Mouse (Mus musculus) cerebellum, adult (tissue): ENCODE measurements around the gene Cog2.

Experiments
- ATAC-seq: cut with Nextera tagmentation; 2 replicates; pipeline ENCODE4 v1.9.2; 2017; ENCODE audit warnings: mild to moderate bottlenecking, moderate library complexity, mixed read lengths; ENCODE audit not compliant: insufficient number of reproducible peaks, low FRiP score, low TSS enrichment

The Cog2 gene

DNA sequence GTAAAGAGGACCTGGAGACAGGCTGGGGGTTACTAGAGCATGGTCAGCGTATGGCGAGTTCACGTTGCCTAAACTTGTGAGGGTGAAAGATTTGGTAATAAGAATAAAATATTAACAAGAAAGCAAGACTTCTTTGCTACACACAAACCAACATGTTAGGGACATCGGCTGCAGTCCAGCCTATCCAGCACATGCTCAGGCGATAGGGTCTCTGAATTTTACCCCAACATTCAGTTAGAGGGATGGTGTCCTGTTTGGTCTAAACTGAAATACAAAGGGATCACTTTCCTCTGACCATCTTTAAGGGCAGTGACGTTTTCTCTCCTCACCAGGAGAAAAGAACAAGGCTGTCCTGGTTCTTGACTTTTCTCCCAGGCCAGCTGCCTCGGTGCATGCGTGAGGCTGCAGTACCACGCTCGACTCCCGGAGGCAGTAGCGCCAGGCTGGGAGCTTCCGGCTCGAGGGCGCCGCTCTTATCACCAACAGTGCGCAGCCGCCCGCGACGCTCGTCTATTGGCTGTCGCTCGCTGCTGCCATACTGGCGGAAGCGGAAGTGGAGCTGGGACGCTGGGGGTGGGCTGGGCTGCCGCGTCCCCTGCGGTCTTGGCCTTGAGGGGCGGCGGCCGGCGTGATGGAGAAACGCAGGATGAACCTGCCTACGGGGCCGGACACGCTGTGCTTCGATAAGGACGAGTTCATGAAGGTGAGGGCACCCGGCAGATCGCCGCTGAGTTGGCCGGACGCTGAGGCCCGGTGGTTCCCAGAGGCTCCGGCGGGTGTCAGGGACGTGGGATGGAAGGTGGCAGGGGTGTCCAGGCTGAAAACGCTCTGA, at the start of gene Cog2:
Cog2 (plus strand) TSS at position 519 of the 832 bp plus-strand sequence.
- ATAC-seq, result peak; percentile 98

DNA sequence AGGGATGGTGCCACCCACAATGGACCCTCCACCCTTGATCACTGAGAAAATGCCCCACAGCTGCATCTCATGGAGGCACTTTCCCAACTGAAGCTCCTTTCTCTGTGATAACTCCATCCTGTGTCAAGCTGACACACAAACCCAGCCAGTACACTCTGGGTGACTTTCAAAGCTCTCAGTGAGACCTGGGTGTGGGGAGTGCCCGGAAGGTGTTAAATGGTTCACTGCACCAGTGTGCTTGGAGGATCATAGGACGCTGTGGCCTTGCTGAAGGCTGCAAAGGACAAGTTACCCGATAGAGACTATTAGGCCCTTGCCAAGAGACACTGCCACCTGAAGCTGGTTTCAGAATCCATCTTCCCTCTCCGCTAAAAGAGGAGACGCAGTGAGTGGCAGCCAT, 44.9 kb upstream of the Cog2 start:
- no peak for ATAC-seq

DNA sequence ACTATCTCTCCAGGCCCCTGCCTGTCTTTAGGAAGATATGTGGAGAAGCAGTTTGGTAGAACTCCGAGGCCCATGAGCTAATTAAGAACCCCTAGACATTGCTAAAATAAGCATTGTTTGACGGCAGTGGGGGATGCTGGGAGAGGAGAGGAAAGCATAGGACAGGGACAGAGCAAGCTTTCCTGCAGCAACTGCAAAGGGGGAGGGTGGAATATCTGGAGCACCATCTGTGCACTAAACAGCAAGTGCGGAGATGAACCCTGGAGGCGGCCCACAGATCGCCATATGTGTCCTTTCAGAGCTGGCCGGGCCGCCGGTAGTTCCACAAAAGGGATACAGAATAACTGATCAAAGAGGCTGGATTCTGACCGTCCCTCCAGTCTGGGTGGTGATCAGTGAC, 43.9 kb upstream of the Cog2 start:
- peak; percentile 81; the same call in 1 of the 2 replicates for ATAC-seq

DNA sequence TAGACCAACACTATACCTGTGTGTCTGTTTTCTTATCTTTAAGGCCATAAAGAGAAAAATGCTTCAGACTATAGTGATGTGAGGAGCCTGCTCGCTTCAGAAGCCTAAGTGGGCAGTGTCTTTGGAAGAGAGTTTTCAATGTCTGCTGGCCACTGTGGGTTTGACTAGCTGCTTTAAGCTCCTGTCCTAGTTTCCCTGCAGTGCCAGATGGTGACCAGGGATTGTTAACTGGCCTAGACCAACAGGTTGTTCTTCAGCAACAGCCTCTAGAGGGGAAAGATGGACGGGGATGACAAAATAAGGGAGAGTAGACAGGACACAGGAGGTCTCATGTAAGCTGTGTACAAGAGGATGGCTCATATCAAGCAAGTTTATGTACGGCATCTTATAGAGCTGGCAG, 41.3 kb upstream of the Cog2 start:
- ATAC-seq, result no peak

DNA sequence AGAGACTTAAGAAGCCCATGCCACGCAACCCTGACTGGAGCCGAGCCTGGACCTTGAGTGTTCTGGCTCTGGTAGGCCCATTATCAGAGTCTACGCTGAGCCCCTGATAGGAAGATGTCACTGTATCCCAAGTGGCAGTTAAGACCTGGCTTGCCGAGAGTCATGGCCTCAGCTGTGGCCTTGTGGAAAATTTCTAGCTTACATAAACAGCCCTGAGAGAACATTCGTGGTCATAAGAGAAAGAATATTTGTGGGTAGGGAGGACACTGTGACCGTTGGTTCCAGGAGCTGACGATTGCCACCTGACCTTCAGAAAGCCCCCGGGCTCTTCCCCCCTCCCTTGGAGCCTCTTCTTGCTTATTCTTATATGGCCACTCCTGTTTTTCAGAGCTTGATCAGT, 40.2 kb upstream of the Cog2 start:
- ATAC-seq, result no peak

DNA sequence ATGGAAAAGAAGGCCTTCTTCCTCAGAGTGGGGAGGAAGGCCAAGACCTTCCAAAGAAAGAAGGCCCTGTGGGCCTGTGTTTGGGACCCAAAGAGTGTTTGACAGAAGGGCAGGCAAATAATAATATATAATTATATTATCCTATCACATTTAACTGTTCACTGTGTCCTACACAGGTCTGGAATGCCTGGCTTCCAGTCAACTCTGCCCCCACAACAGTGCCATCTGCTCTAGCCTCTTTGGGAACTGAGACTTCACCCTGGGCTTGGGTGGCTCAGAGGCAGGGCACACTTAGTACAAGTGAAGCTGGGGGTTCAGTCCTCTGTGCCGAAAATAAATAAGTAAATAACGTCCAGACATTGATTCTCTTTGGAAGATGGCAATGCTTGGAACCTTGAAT, 37.8 kb upstream of the Cog2 start:
- no peak for ATAC-seq

DNA sequence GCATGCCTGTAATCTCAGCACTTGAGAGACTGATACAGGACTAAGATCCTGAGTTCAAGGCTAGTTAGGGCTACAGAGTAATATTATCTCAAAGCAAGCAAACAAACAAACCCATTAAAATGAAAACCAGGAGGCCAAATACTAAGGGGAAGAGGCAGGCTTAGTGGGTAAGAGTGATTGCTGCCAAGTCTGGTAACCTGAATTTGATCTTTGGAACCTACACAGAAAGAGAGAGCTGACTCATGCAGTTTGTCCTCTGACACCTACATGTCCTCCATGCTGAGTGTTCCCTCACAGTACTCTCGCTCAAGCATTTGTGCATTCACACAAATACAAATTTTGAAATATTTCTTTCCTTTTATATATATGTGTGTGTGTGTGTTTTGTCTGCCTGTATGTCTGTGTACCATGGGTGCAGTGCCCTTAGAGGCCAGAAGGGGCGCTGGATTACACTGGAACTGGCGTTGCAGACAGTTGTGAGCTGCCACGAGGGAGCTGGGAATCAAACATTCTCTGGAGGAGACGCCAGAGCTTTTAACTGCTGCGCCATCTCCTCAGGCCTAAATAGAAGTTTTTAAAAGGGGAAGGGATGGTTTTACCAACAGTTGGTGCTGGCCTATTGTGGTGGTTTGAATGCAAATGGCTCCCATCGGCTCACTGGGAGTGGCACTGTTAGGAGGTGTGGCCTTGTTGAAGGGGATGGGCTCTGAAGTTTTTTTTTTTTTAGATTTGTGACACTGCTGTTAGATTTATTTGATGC, 37.0 kb upstream of the Cog2 start:
- ATAC-seq, result no peak

DNA sequence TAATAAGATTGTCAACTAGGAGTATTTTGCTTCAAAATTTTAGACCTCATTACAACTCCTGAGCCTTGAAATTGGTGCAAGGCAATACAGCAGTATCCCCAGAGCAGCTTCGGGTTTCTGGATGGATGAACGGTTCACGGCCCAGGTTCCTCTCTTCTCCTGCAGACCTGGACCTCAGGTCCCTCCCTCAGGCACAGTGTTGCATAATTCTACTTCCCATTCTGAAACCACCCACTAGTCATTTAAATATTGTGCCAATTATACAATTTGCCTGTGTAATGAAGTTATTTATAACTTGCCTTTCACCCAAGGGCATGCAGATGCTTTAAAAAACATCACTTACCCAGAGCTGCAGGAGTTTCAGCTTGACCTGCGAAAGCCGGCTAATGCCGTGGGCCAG, 31.3 kb upstream of the Cog2 start:
- ATAC-seq, result no peak

DNA sequence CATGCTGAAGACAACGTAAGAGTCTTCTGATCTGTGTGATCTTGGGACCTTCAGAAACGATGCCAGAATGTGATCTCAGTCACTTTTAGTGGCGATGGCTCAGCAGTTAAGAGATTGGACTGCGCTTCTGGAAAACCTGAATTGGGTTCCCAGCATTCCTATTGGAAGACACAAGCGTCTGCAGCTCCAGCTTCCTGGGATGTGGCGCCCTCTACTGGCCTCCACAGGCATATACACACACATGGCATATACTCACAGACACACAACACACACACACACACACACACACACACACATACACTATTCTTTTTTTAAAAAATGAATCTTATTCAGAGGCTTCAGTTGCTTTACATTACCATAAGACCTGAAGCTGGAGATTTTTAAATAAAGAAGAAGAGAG, 30.8 kb upstream of the Cog2 start:
- ATAC-seq, result no peak

DNA sequence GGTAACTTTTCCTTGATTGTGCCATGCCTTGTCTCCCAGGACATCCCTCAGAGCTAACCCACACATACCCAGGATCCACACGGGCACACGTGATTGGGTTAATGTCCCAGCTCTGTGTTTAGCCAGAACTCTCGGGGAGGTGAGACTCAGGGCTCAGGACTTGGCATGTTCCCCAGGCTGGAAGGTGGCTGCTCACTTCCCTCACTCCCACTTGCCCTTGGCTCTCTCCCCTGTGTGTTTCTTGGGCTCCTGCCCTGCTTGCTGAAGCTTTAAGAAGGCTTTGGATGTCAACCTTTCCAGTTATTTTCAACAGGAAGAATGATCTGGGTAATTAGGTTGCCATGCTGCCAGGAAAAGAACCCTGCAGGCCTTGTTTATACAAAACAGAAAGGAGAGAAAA, 26.2 kb upstream of the Cog2 start:
- peak; percentile 85 for ATAC-seq

DNA sequence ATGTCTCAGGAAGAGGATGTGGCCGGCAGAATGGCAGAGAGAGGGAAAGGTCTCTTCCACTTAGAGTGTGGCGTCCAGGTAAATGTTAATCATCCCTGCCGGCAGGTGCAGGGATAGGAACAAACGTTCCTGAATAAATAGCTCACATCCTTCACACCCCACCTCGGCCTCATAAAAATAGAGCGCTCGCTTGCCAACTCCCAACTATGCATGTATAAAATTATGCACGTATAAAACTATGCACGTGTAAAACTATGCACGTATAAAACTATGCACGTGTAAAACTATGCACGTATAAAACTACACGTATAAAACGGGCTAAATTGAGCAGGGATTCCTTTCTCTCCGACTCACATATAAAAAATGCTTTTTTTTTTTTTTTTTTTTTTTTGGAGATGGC, 25.6 kb upstream of the Cog2 start:
- ATAC-seq, result peak; percentile 8; the same call in 1 of the 2 replicates

DNA sequence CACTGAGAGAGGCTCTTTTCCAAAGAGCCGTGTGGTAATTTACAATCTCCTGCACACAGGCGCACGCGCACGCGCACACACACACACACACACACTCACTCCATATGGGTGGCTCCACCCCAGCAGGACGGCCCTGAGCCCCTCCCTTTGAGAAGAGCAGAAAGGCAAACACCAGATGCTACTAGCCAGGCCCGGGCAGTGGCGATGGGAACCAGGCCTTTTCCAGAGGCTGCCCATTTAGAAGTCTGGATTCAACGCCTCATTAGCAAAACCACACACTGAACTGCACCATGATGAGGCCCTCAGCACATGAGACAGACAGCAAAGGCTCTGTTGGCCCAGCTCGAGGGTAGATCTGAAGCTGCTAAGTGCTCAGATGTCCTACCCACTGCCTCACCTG, 24.9 kb upstream of the Cog2 start:
- ATAC-seq, result 0 out of 2 replicates have a peak, but pooled peaks have one; percentile 28

DNA sequence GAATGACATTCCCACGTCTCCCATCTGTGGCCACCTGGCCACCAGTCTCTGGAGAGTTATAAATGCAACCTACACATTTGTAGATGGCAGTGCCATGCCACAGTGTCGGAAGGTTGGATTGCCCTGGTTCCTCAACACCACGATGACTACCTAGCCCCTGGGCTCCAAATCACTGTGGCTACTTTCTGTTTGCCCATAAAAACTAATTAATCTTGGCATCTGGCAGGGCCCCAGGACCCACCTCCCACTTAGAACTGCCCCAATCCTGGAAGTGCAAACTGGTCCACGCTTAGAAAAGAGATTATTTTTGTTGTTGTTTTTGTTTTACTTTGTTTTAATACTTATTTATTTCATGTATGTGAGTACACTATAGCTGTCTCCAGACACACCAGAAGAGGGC, 24.3 kb upstream of the Cog2 start:
- ATAC-seq, result no peak

DNA sequence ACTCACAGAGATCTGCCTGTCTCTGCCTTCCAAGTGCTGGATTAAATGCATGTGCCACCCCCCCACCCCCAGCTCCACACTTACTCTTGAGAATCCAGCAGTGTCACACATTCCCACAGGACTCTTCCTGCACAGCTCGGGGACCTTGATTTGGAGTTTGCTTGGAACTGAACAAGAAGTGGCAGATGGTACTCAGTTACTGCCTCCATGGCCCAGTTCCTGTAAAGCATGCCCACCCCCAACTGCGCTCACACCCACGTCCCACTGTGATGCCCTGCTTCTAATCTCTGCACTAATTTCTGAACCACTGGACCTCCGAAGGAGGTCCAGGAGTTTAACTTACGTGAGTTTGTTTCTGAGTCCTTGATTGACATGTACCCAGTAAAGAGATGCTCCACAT, 23.7 kb upstream of the Cog2 start:
- ATAC-seq, result no peak

DNA sequence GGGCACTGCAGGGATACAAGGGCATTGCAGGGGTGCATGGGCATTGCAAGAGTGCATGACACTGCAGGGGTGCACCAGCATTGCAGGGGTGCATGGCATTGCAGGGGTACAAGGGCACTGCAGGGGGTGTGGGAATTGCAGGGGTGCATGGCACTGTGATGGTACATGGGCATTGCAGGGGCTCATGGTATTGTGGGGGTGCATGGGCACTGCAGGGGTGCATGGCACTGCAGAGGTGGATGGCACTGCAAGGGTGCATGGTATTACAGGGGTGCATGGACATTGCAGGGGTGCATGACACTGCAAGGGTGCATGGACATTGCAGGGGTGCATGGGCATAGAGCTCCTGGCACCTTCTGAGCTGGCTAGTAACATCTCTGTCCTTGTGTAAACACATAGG, 22.2 kb upstream of the Cog2 start:
- ATAC-seq, result no peak

DNA sequence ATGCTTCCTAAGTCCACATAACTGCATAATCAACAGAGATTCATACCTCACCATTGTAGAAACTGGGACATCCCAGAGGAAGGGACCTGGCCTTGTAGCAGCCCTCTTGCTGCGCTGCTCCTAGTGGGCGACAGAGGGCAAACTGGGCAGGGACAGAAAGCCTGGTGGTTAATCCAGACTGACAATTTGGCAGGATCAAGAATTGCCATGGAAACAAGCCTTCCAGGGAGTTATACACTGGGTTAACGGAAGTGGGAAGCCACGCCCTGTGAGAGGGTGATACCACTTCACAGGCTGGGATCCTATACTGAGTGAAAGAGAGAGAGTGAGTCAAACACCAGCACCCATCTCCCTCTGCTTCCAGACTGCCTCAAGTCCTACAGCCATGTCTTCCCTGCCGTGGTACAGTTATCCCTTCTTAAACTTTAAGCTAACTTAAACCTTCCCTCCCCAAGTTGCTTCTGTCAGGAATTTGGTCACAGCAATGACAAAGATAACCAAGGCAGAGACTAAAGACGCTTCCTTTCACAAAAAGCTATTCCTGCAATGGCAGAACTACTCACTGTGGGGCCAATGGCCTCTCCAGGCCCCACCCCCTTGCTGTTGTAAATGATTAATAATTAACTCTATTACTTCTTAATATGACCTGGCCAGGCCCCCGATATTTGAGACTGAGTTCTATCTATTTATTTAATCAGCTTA, 21.2 kb upstream of the Cog2 start:
- ATAC-seq, result no peak

DNA sequence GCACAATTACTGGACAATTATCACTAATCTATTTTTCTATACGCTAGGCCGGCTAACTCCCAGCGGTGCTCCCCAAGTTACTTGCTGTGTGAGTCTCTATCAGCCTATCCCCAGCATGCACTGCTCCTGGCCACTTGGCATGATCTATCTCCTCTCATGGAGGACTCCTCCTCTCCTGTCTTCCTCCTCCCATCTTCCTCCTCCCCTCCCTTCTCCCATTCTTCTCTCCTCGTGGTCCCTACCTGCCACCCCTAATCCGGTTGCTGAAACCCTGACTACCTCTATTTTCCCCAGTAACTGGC, 20.7 kb upstream of the Cog2 start:
- no peak for ATAC-seq

DNA sequence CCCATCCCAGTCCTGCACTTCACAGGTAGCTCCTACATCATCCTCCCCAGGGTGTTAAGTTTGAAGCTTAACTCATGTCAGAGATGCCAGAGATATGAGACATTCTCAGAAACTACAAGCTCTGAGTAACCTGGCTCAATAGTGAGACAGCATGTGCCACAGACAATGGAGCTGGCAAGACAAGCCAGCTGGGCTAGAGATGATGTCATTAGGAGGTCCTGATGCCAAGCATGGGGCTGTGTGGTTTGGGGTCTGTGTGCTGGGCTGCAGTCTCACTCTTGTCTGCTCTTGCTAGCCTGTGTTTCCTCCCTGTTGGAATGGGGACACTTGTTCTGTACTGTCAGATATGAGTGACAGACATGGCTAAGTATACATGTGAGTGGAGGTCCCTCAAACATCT, 14.9 kb upstream of the Cog2 start:
- ATAC-seq, result no peak

DNA sequence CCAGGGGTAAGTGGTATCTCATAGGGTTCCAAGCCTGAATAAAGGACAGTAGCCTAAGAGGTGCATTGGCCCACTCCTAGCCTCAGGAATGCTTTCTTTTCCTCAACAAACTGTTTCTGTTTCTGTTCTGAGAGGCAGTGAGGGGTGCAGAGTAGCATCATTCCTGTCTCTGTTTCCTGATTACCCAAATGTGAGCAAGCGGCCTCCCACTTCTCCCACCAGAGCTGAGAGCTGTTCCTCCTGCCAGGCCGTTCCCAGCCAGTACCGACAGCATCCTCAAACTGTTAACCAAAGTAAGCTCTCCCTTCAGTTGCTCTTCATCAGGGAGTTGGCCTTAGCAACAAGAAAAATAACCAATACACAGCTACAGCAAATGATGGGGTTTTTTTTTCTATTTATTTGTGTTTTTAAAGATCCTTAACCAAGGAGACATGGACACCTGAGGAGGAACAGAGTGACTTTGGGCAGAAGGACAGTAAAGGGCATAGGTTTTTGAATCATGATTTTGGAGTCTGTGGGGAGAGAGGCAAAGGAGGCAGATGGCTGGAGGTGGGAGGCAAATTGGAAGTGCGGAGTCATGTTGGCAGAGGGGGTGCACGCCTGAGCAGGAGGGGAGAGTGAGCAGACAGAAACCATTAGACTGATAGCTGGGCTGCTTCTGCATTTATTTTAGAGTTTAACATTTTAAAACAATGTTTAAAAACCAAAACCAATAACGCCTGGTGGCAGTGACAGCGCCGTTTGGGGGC, 12.8 kb upstream of the Cog2 start:
- ATAC-seq, result peak; percentile 80; the same call in 1 of the 2 replicates

DNA sequence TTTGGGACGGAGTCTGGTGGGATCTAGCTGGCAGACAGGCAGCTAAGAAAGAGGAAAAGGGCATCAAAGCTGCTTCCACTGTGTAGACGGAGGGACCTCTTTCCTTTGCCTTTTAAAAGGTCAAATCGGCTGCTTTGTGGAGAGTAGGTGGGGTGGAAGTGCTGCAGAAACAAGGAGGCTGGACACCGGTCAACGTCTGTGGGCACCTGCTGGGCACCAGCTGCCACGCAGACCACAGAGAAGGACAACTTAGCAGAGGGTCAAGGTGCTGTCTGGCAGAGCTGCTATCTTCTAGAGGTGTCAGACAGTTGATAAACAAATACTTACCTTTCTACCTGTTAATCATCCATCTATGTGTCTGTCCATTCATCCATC, 12.3 kb upstream of the Cog2 start:
- ATAC-seq, result peak; percentile 46; the same call in 1 of the 2 replicates

DNA sequence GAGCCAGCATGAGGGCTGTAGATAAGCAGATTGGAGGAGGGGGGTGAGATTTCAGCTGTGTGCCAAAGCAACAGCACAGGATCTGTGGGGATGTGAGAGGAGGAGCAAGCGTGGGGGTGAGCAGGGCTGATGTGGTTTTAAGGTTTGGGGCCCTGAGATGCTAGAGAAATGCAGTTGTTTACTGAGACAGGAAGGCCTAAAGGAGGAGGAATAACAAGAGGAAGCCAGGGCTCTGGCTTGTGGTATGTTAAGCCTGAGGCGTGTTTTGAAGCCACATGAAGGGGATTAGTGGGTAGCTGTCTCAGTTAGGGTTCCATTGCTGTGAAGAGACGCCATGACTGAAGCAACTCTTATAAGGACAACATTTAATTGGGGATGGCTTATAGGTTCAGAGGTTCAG, 11.4 kb upstream of the Cog2 start:
- ATAC-seq, result no peak
